Mouse (Mus musculus) C2C12 (cell line): ENCODE measurements at regions not wholly inside any gene's neighbourhood (a gene's known extent, or its start where the extent isn't known, plus 50 kb on each side); places are given as distances from the start of the nearest gene placed in this dataset.

Experiments used
- H3K27me3 ChIP-seq: one replicate; pipeline ENCODE4 v1.6.1; 2011; ENCODE audit not compliant: control insufficient read depth, insufficient read depth, insufficient read length
- H3K36me3 ChIP-seq: one replicate; pipeline ENCODE4 v1.6.1; 2011; ENCODE audit not compliant: control insufficient read depth, insufficient read depth
- H3K4me3 ChIP-seq: one replicate; pipeline ENCODE4 v1.5.1; 2011; ENCODE audit warnings: mild to moderate bottlenecking, control low read depth; ENCODE audit not compliant: poor library complexity, insufficient read depth, severe bottlenecking
- H3K79me2 ChIP-seq: one replicate; pipeline ENCODE4 v1.6.1; 2011; ENCODE audit not compliant: control insufficient read depth, insufficient read depth
- H3K79me3 ChIP-seq: one replicate; pipeline ENCODE4 v1.6.1; 2011; ENCODE audit warnings: low read depth, control low read depth
- H3ac ChIP-seq: one replicate; pipeline ENCODE3; 2011; ENCODE audit warnings: low read depth; ENCODE audit not compliant: control insufficient read depth, insufficient read length
- CEBPB ChIP-seq: IDR thresholded peaks from one replicate; pipeline ENCODE4 v1.6.1; 2011; ENCODE audit warnings: low read depth, mild to moderate bottlenecking, control low read depth, moderate library complexity
- CTCF ChIP-seq: IDR thresholded peaks from one replicate; pipeline ENCODE4 v1.5.1; 2011; ENCODE audit not compliant: control insufficient read depth, insufficient read depth, insufficient read length
- FOSL1 ChIP-seq: IDR thresholded peaks from one replicate; pipeline ENCODE4 v1.8.0; 2011; ENCODE audit warnings: mild to moderate bottlenecking, low read length; ENCODE audit not compliant: poor library complexity, insufficient read depth, severe bottlenecking
- MAX ChIP-seq: IDR thresholded peaks from one replicate; pipeline ENCODE4 v1.6.1; 2011; ENCODE audit warnings: mild to moderate bottlenecking, control low read depth
- MYOD1 ChIP-seq: IDR thresholded peaks from one replicate; pipeline ENCODE4 v1.6.1; 2011; ENCODE audit warnings: low read depth; ENCODE audit not compliant: control insufficient read depth, insufficient read length
- MYOG ChIP-seq: IDR thresholded peaks from one replicate; pipeline ENCODE4 v1.6.1; 2011; ENCODE audit not compliant: control insufficient read depth, insufficient read length; ENCODE audit errors: extremely low read depth
- USF1 ChIP-seq: IDR thresholded peaks from one replicate; pipeline ENCODE4 v1.6.1; 2011; ENCODE audit warnings: low read depth, mild to moderate bottlenecking, control low read depth, moderate library complexity

- Histone ChIP-seq H3K4me3 (no peak overlapping the region), H3K79me3 (no peaks in the 10 kb centered on the region), H3K79me2 (no peaks in the 10 kb centered on the region), H3K27me3 (no peaks in the 10 kb centered on the region), H3K36me3 (no peaks in the 10 kb centered on the region), H3ac (no peak overlapping the region)
- TF ChIP-seq FOSL1 (no peak), USF1 (no peak), CEBPB (no peak), CTCF (no peak), MYOD1 (no peak), MYOG (no peak)
These were observed 312.0 kb downstream of the Spry2 start for GRCm38 (mm10) chr14:105584632-105585031.

- H3K79me3 ChIP-seq, result no peaks in the 10 kb centered on the region
- no peak for TF ChIP-seq MYOG
- no peak for TF ChIP-seq MAX
- no peak for TF ChIP-seq USF1
- TF ChIP-seq CTCF, result no peak
- TF ChIP-seq MYOD1, result no peak
- no peak for TF ChIP-seq FOSL1
- no peak for TF ChIP-seq CEBPB
- no peaks in the 10 kb centered on the region for H3K27me3 ChIP-seq
- no peak overlapping the region for H3K4me3 ChIP-seq
- H3K79me2 ChIP-seq, result no peaks in the 10 kb centered on the region
- no peak overlapping the region for H3ac ChIP-seq
- no peaks in the 10 kb centered on the region for H3K36me3 ChIP-seq
These were observed 313.1 kb downstream of the Spry2 start for GRCm38 (mm10) chr14:105583497-105583896.

- TF ChIP-seq CEBPB (no peak), MYOD1 (no peak), USF1 (no peak), CTCF (no peak), MAX (no peak), FOSL1 (no peak), MYOG (no peak)
- no peaks in the 10 kb centered on the region for H3K79me2 ChIP-seq
These were observed 317.9 kb downstream of the Ndfip2 start for GRCm38 (mm10) chr14:105576266-105576665.

GRCm38 (mm10) chr14:105572036-105572891, 313.9 kb downstream of the Ndfip2 start:
- H3K79me3 ChIP-seq, result no peaks in the 10 kb centered on the region
- no peaks in the 10 kb centered on the region for H3K36me3 ChIP-seq
- no peak for TF ChIP-seq FOSL1
- no peak for TF ChIP-seq MYOD1
- no peak for TF ChIP-seq MAX
- no peak for TF ChIP-seq USF1
- TF ChIP-seq CEBPB, result no peak
- no peaks in the 10 kb centered on the region for H3K27me3 ChIP-seq
- no peak overlapping the region for H3K4me3 ChIP-seq
- no peak overlapping the region for H3ac ChIP-seq
- no peaks in the 10 kb centered on the region for H3K79me2 ChIP-seq

More at GRCm38 (mm10) chr14:105576266-105576665, 317.9 kb downstream of the Ndfip2 start:
- Histone ChIP-seq H3ac (no peak overlapping the region), H3K27me3 (no peaks in the 10 kb centered on the region), H3K79me3 (no peaks in the 10 kb centered on the region), H3K36me3 (no peaks in the 10 kb centered on the region), H3K4me3 (no peak overlapping the region)

GRCm38 (mm10) chr14:105570156-105570555, 311.8 kb downstream of the Ndfip2 start:
- Histone ChIP-seq H3K36me3 (no peaks in the 10 kb centered on the region), H3K79me2 (no peaks in the 10 kb centered on the region), H3K79me3 (no peaks in the 10 kb centered on the region), H3K4me3 (no peak overlapping the region), H3K27me3 (no peaks in the 10 kb centered on the region), H3ac (no peak overlapping the region)
- TF ChIP-seq FOSL1 (no peak), MYOG (no peak), MAX (no peak), MYOD1 (no peak), CTCF (no peak), USF1 (no peak), CEBPB (no peak)

GRCm38 (mm10) chr14:105565827-105566226, 307.5 kb downstream of the Ndfip2 start:
- TF ChIP-seq MAX, result no peak
- no peak for TF ChIP-seq CEBPB
- no peak for TF ChIP-seq CTCF
- TF ChIP-seq MYOD1, result no peak
- no peak for TF ChIP-seq USF1
- no peak for TF ChIP-seq FOSL1
- no peak for TF ChIP-seq MYOG
- Histone ChIP-seq H3K4me3 (no peak overlapping the region), H3K36me3 (no peaks in the 10 kb centered on the region), H3K79me3 (no peaks in the 10 kb centered on the region), H3K79me2 (no peaks in the 10 kb centered on the region), H3K27me3 (no peaks in the 10 kb centered on the region), H3ac (no peak overlapping the region)
